Mouse (Mus musculus): ENCODE measurements around the gene Tada3. TPM values are rescaled to one million over a fixed set of nuclear protein-coding genes. Genes with fewer than 3 reads are reported as not detected.

The Tada3 gene
- polyA plus RNA-seq, 1 experiment from 2014 or later, result 44.8 TPM

GRCm38 (mm10) chr6:113380480-113380879, 2.8 kb upstream of the Tada3 start:
- no peak overlapping the region for H3K9ac ChIP-seq (ENCODE audit: low read depth, low read length)
- no peak overlapping the region for H3K4me3 ChIP-seq (ENCODE audit: low read depth, low read length)
- WGBS (ENCODE audit: insufficient replicate concordance), result 84% methylated on average over 11 of the region's 11 CpGs

GRCm38 (mm10) chr6:113379246-113379645, 1.6 kb upstream of the Tada3 start:
- peaks cover 25% of the 10 kb centered on the region for H3K36me3 ChIP-seq (ENCODE audit: control insufficient read depth, insufficient read depth, low read length)

More at GRCm38 (mm10) chr6:113380480-113380879, 2.8 kb upstream of the Tada3 start:
- Histone ChIP-seq H3K4me2 (no peak overlapping the region), H3K27me3 (ENCODE audit: control insufficient read depth, insufficient read depth, low read length) (no peaks in the 10 kb centered on the region), H3K36me3 (ENCODE audit: control insufficient read depth, insufficient read depth, low read length) (peaks cover 34% of the 10 kb centered on the region), H3K4me1 (ENCODE audit: control insufficient read depth, insufficient read depth, low read length) (peaks cover 12% of the 10 kb centered on the region), H3K27ac (ENCODE audit: low read depth, low read length) (no peak overlapping the region), H3K9me3 (replicated peaks; ENCODE audit: control insufficient read depth, low read length) (no peaks in the 10 kb centered on the region)
- ATAC-seq (replicated peaks; ENCODE audit: insufficient number of reproducible peaks, low FRiP score, low TSS enrichment), result no peak

GRCm38 (mm10) chr6:113377172-113377495, 549 bp downstream of the Tada3 start:
- Histone ChIP-seq H3K36me3 (ENCODE audit: control insufficient read depth, insufficient read depth, low read length) (peaks cover 12% of the 10 kb centered on the region), H3K27ac (ENCODE audit: low read depth, low read length) (peak overlapping the region; percentile 95), H3K4me1 (ENCODE audit: control insufficient read depth, insufficient read depth, low read length) (peaks cover 12% of the 10 kb centered on the region), H3K4me3 (ENCODE audit: low read depth, low read length) (peak overlapping the region; percentile 99), H3K9me3 (replicated peaks; ENCODE audit: control insufficient read depth, low read length) (no peaks in the 10 kb centered on the region), H3K9ac (ENCODE audit: low read depth, low read length) (peak overlapping the region; percentile 96), H3K4me2 (peak overlapping the region; percentile 97), H3K27me3 (ENCODE audit: control insufficient read depth, insufficient read depth, low read length) (no peaks in the 10 kb centered on the region)
- 9% methylated on average over 7 of the region's 7 CpGs for WGBS (ENCODE audit: insufficient replicate concordance)
- no peak for ATAC-seq (replicated peaks; ENCODE audit: insufficient number of reproducible peaks, low FRiP score, low TSS enrichment)

More at GRCm38 (mm10) chr6:113379246-113379645, 1.6 kb upstream of the Tada3 start:
- Histone ChIP-seq H3K4me1 (ENCODE audit: control insufficient read depth, insufficient read depth, low read length) (peaks cover 12% of the 10 kb centered on the region), H3K27me3 (ENCODE audit: control insufficient read depth, insufficient read depth, low read length) (no peaks in the 10 kb centered on the region), H3K4me2 (peak overlapping the region; percentile 97), H3K4me3 (ENCODE audit: low read depth, low read length) (peak overlapping the region; percentile 99), H3K9me3 (replicated peaks; ENCODE audit: control insufficient read depth, low read length) (no peaks in the 10 kb centered on the region), H3K9ac (ENCODE audit: low read depth, low read length) (peak overlapping the region; percentile 96; the same call in 1 of the 2 replicates), H3K27ac (ENCODE audit: low read depth, low read length) (no peak overlapping the region)
- WGBS (ENCODE audit: insufficient replicate concordance), result 75% methylated on average over 6 of the region's 6 CpGs
- ATAC-seq (replicated peaks; ENCODE audit: insufficient number of reproducible peaks, low FRiP score, low TSS enrichment), result no peak

- no peak overlapping the region for H3K4me3 ChIP-seq (ENCODE audit: low read depth, low read length)
- H3K27ac ChIP-seq (ENCODE audit: low read depth, low read length), result no peak overlapping the region
- ATAC-seq (replicated peaks; ENCODE audit: insufficient number of reproducible peaks, low FRiP score, low TSS enrichment), result no peak
- no peak overlapping the region for H3K9ac ChIP-seq (ENCODE audit: low read depth, low read length)
- H3K4me1 ChIP-seq (ENCODE audit: control insufficient read depth, insufficient read depth, low read length), result 0 out of 2 replicates have a peak, but pooled peaks cover 3% of the 10 kb centered on the region
- H3K27me3 ChIP-seq (ENCODE audit: control insufficient read depth, insufficient read depth, low read length), result no peaks in the 10 kb centered on the region
- H3K4me2 ChIP-seq, result no peak overlapping the region
- peaks cover 18% of the 10 kb centered on the region for H3K36me3 ChIP-seq (ENCODE audit: control insufficient read depth, insufficient read depth, low read length)
- 79% methylated on average over 4 of the region's 4 CpGs for WGBS (ENCODE audit: insufficient replicate concordance)
- no peaks in the 10 kb centered on the region for H3K9me3 ChIP-seq (replicated peaks; ENCODE audit: control insufficient read depth, low read length)
Measured at GRCm38 (mm10) chr6:113373491-113373890, 4.2 kb downstream of the Tada3 start.

GRCm38 (mm10) chr6:113370194-113370929, 7.3 kb downstream of the Tada3 start:
- Histone ChIP-seq H3K9me3 (replicated peaks; ENCODE audit: control insufficient read depth, low read length) (no peaks in the 10 kb centered on the region), H3K4me3 (ENCODE audit: low read depth, low read length) (no peak overlapping the region), H3K36me3 (ENCODE audit: control insufficient read depth, insufficient read depth, low read length) (peaks cover 18% of the 10 kb centered on the region), H3K9ac (ENCODE audit: low read depth, low read length) (no peak overlapping the region), H3K27me3 (ENCODE audit: control insufficient read depth, insufficient read depth, low read length) (no peaks in the 10 kb centered on the region), H3K27ac (ENCODE audit: low read depth, low read length) (no peak overlapping the region), H3K4me2 (no peak overlapping the region), H3K4me1 (ENCODE audit: control insufficient read depth, insufficient read depth, low read length) (no peaks in the 10 kb centered on the region)
- ATAC-seq (replicated peaks; ENCODE audit: insufficient number of reproducible peaks, low FRiP score, low TSS enrichment), result no peak
- WGBS (ENCODE audit: insufficient replicate concordance), result 87% methylated on average over 20 of the region's 20 CpGs

- Histone ChIP-seq H3K27ac (ENCODE audit: low read depth, low read length) (no peak overlapping the region), H3K4me1 (ENCODE audit: control insufficient read depth, insufficient read depth, low read length) (no peaks in the 10 kb centered on the region), H3K9me3 (replicated peaks; ENCODE audit: control insufficient read depth, low read length) (no peaks in the 10 kb centered on the region), H3K4me2 (no peak overlapping the region), H3K27me3 (ENCODE audit: control insufficient read depth, insufficient read depth, low read length) (no peaks in the 10 kb centered on the region), H3K36me3 (ENCODE audit: control insufficient read depth, insufficient read depth, low read length) (peaks cover 18% of the 10 kb centered on the region), H3K9ac (ENCODE audit: low read depth, low read length) (no peak overlapping the region), H3K4me3 (ENCODE audit: low read depth, low read length) (no peak overlapping the region)
- 84% methylated on average over 5 of the region's 5 CpGs for WGBS (ENCODE audit: insufficient replicate concordance)
- no peak for ATAC-seq (replicated peaks; ENCODE audit: insufficient number of reproducible peaks, low FRiP score, low TSS enrichment)
Measured at GRCm38 (mm10) chr6:113368577-113368976, 9.1 kb downstream of the Tada3 start.

- Histone ChIP-seq H3K4me3 (ENCODE audit: low read depth, low read length) (no peak overlapping the region), H3K9ac (ENCODE audit: low read depth, low read length) (no peak overlapping the region), H3K4me1 (ENCODE audit: control insufficient read depth, insufficient read depth, low read length) (no peaks in the 10 kb centered on the region), H3K4me2 (no peak overlapping the region), H3K9me3 (replicated peaks; ENCODE audit: control insufficient read depth, low read length) (no peaks in the 10 kb centered on the region), H3K27ac (ENCODE audit: low read depth, low read length) (no peak overlapping the region), H3K36me3 (ENCODE audit: control insufficient read depth, insufficient read depth, low read length) (peaks cover 18% of the 10 kb centered on the region), H3K27me3 (ENCODE audit: control insufficient read depth, insufficient read depth, low read length) (no peaks in the 10 kb centered on the region)
- ATAC-seq (replicated peaks; ENCODE audit: insufficient number of reproducible peaks, low FRiP score, low TSS enrichment), result no peak
- WGBS (ENCODE audit: insufficient replicate concordance), result 89% methylated on average over 7 of the region's 7 CpGs
Measured at GRCm38 (mm10) chr6:113368124-113368523, 9.6 kb downstream of the Tada3 start.

- ATAC-seq (replicated peaks; ENCODE audit: insufficient number of reproducible peaks, low FRiP score, low TSS enrichment), result no peak
- Histone ChIP-seq H3K4me1 (ENCODE audit: control insufficient read depth, insufficient read depth, low read length) (no peaks in the 10 kb centered on the region), H3K4me2 (no peak overlapping the region), H3K36me3 (ENCODE audit: control insufficient read depth, insufficient read depth, low read length) (peaks cover 18% of the 10 kb centered on the region), H3K27ac (ENCODE audit: low read depth, low read length) (no peak overlapping the region), H3K27me3 (ENCODE audit: control insufficient read depth, insufficient read depth, low read length) (no peaks in the 10 kb centered on the region), H3K9ac (ENCODE audit: low read depth, low read length) (no peak overlapping the region), H3K9me3 (replicated peaks; ENCODE audit: control insufficient read depth, low read length) (no peaks in the 10 kb centered on the region), H3K4me3 (ENCODE audit: low read depth, low read length) (no peak overlapping the region)
- 96% methylated on average over 1 of the region's 1 CpGs for WGBS (ENCODE audit: insufficient replicate concordance)
Measured at GRCm38 (mm10) chr6:113367574-113367973, 10.1 kb downstream of the Tada3 start.

- WGBS (ENCODE audit: insufficient replicate concordance), result 87% methylated on average over 6 of the region's 6 CpGs
- no peak overlapping the region for H3K4me3 ChIP-seq (ENCODE audit: low read depth, low read length)
- no peak for ATAC-seq (replicated peaks; ENCODE audit: insufficient number of reproducible peaks, low FRiP score, low TSS enrichment)
- H3K27ac ChIP-seq (ENCODE audit: low read depth, low read length), result no peak overlapping the region
- H3K9ac ChIP-seq (ENCODE audit: low read depth, low read length), result no peak overlapping the region
- H3K36me3 ChIP-seq (ENCODE audit: control insufficient read depth, insufficient read depth, low read length), result peaks cover 15% of the 10 kb centered on the region
- H3K9me3 ChIP-seq (replicated peaks; ENCODE audit: control insufficient read depth, low read length), result no peaks in the 10 kb centered on the region
- no peak overlapping the region for H3K4me2 ChIP-seq
- H3K27me3 ChIP-seq (ENCODE audit: control insufficient read depth, insufficient read depth, low read length), result no peaks in the 10 kb centered on the region
- H3K4me1 ChIP-seq (ENCODE audit: control insufficient read depth, insufficient read depth, low read length), result no peaks in the 10 kb centered on the region
Measured at GRCm38 (mm10) chr6:113366639-113367038, 11.0 kb downstream of the Tada3 start.

Data from heart, embryonic 11.5 days (tissue).